10 mouse cellular contexts compared by ENCODE assay signal in genomic region chr2:163686233-163686632, GRCm38 (mm10). TPM values are rescaled to one million over a fixed set of nuclear protein-coding genes. Genes with fewer than 3 reads are reported as not detected.
A peak's percentile ranks its signal among the peaks of the same experiment; 100 is the strongest.
DNase-seq lines count a peak whose midpoint lies in the region; ATAC-seq and TF ChIP-seq lines count a peak whose summit lies in the region.
"Had no signal": no experiment of that assay in that cellular context is flagged by ENCODE, and none has a peak within 500 bp of the region (broad histone marks: within the 10 kb centered on the region; RNA-seq: fewer than 3 reads in every experiment).

No protein-coding gene starts in this region.

- H3K9me3 ChIP-seq in heart, embryonic 14.5 days (ENCODE audit: control insufficient read depth, low read length): no peaks in the 10 kb centered on the region
- H3K9me3 ChIP-seq in lung, embryonic 16.5 days (ENCODE audit: control insufficient read depth, low read length): no peaks in the 10 kb centered on the region
- H3K9me3 ChIP-seq in intestine, embryonic 15.5 days: no peaks in the 10 kb centered on the region
- H3K9me3 ChIP-seq in stomach, embryonic 14.5 days (ENCODE audit: control insufficient read depth, low read depth, low read length): no peaks in the 10 kb centered on the region

- intact Hi-C loops in heart, postnatal 36 days (cut with DNase I): no loop called here

- peak overlapping the region; percentile 96 to 99 for H3K27ac ChIP-seq in heart, embryonic 14.5 days (replicated peaks in 1 of 2; ENCODE audit: control insufficient read depth in 1 of 2, insufficient read depth in 1 of 2, low read depth in 2 of 2, low read length in 2 of 2)
- peak overlapping the region; percentile 84 for H3K27ac ChIP-seq in lung, embryonic 16.5 days (ENCODE audit: low read length)
- peak overlapping the region; percentile 62; the same call in 1 of the 2 replicates for H3K27ac ChIP-seq in intestine, embryonic 15.5 days
- H3K27ac ChIP-seq in stomach, embryonic 14.5 days (ENCODE audit: low read length): peak overlapping the region; percentile 78; the same call in 1 of the 2 replicates

- no peaks in the 10 kb centered on the region for H3K36me3 ChIP-seq in heart, embryonic 14.5 days (ENCODE audit: control insufficient read depth, insufficient read depth, low read length)
- H3K36me3 ChIP-seq in lung, embryonic 16.5 days (ENCODE audit: control insufficient read depth, insufficient read depth, low read length): no peaks in the 10 kb centered on the region
- H3K36me3 ChIP-seq in intestine, embryonic 15.5 days: no peaks in the 10 kb centered on the region
- no peaks in the 10 kb centered on the region for H3K36me3 ChIP-seq in stomach, embryonic 14.5 days (ENCODE audit: control insufficient read depth, insufficient read depth, low read length)

- peak overlapping the region; percentile 69 for H3K9ac ChIP-seq in heart, embryonic 14.5 days (ENCODE audit: low read length)
- no peak overlapping the region; the same call in 1 of the 2 replicates for H3K9ac ChIP-seq in lung, embryonic 16.5 days (ENCODE audit: low read length)
- H3K9ac ChIP-seq in intestine, embryonic 15.5 days: peak overlapping the region; percentile 10; the same call in 1 of the 2 replicates
- no peak overlapping the region for H3K9ac ChIP-seq in stomach, embryonic 14.5 days (replicated peaks; ENCODE audit: low read depth, low read length)

- 18% methylated on average over 5 of the region's 5 CpGs for WGBS in heart, embryonic 14.5 days
- WGBS in lung, embryonic 16.5 days: 50% methylated on average over 5 of the region's 5 CpGs
- 53% methylated on average over 5 of the region's 5 CpGs for WGBS in lung, adult 2 months
- WGBS in intestine, embryonic 15.5 days: 58% methylated on average over 5 of the region's 5 CpGs
- 63% methylated on average over 5 of the region's 5 CpGs for WGBS in stomach, embryonic 14.5 days

- no peak for TF ChIP-seq POLR2A in lung, adult 2 months (IDR thresholded peaks at IDR 0.05; ENCODE audit: borderline replicate concordance, extremely low read depth, low read depth, low read length)

- DNase-seq in heart, postnatal 36 days: no peak
- DNase-seq in lung, adult 2 months: no peak
- DNase-seq in urinary bladder, adult 18-20 months (ENCODE audit: low spot score in 2 of 2): no peak
- no peak for DNase-seq in adrenal gland, adult 8-10 months
- DNase-seq: adrenal gland, postnatal 10 days; thymus, postnatal 4 days had no signal

- no peak overlapping the region for H3K4me3 ChIP-seq in heart, embryonic 14.5 days (ENCODE audit: control insufficient read depth in 1 of 2, insufficient read depth in 1 of 2, low read depth in 1 of 2, low read length in 2 of 2)
- no peak overlapping the region for H3K4me3 ChIP-seq in lung, embryonic 16.5 days (ENCODE audit: low read length)
- no peak overlapping the region for H3K4me3 ChIP-seq in lung, adult 2 months (replicated peaks; ENCODE audit: extremely low read depth, low read depth, low read length)
- H3K4me3 ChIP-seq in intestine, embryonic 15.5 days (replicated peaks): no peak overlapping the region
- no peak overlapping the region for H3K4me3 ChIP-seq in stomach, embryonic 14.5 days (ENCODE audit: low read depth, low read length)

- H3K4me1 ChIP-seq in heart, embryonic 14.5 days (ENCODE audit: control insufficient read depth in 2 of 2, insufficient read depth in 2 of 2, low read length in 2 of 2): peaks cover 50 to 90% of the 10 kb centered on the region in 2 experiments
- peaks cover 31% of the 10 kb centered on the region for H3K4me1 ChIP-seq in lung, embryonic 16.5 days (replicated peaks; ENCODE audit: control insufficient read depth, insufficient read depth, low read length)
- peaks cover 27% of the 10 kb centered on the region for H3K4me1 ChIP-seq in lung, adult 2 months (ENCODE audit: control insufficient read depth, insufficient read depth, low read length)
- peaks cover 33% of the 10 kb centered on the region for H3K4me1 ChIP-seq in intestine, embryonic 15.5 days (replicated peaks)
- peaks cover 20% of the 10 kb centered on the region for H3K4me1 ChIP-seq in stomach, embryonic 14.5 days (ENCODE audit: control insufficient read depth, insufficient read depth, low read length)

- peak overlapping the region; percentile 50 for H3K4me2 ChIP-seq in heart, embryonic 14.5 days (ENCODE audit: low read length)
- H3K4me2 ChIP-seq in lung, embryonic 16.5 days (ENCODE audit: low read depth, low read length): peak overlapping the region; percentile 34
- H3K4me2 ChIP-seq in intestine, embryonic 15.5 days (replicated peaks): peak overlapping the region; percentile 26
- 0 out of 2 replicates have a peak overlapping the region, but pooled peaks have one; percentile 7 for H3K4me2 ChIP-seq in stomach, embryonic 14.5 days (replicated peaks; ENCODE audit: low read depth, low read length)

- no peaks in the 10 kb centered on the region for H3K27me3 ChIP-seq in heart, embryonic 14.5 days (ENCODE audit: control insufficient read depth, insufficient read depth, low read length)
- no peaks in the 10 kb centered on the region for H3K27me3 ChIP-seq in lung, embryonic 16.5 days (ENCODE audit: control insufficient read depth, insufficient read depth, low read depth, low read length)
- H3K27me3 ChIP-seq in intestine, embryonic 15.5 days (replicated peaks): no peaks in the 10 kb centered on the region
- no peaks in the 10 kb centered on the region for H3K27me3 ChIP-seq in stomach, embryonic 14.5 days (ENCODE audit: control insufficient read depth, insufficient read depth, low read length)

- ATAC-seq in heart, embryonic 14.5 days (ENCODE audit: insufficient number of reproducible peaks, insufficient read depth, low FRiP score, low read depth): no peak
- ATAC-seq in lung, embryonic 16.5 days (ENCODE audit: low read depth): peak; percentile 29
- ATAC-seq in intestine, embryonic 15.5 days: no peak
- no peak for ATAC-seq in stomach, embryonic 14.5 days (ENCODE audit: insufficient number of reproducible peaks, insufficient read depth, low FRiP score, low read depth)

- TF ChIP-seq CTCF in lung, adult 2 months (IDR thresholded peaks at IDR 0.05; ENCODE audit: insufficient read depth, low read length): no peak

RNA-seq across cellular contexts. Expression of gene Pkig, which starts 28.0 kb away (rescaled TPM):
- polyA plus RNA-seq in heart, embryonic 14.5 days (2014; fragmentation: Nextera tagmentation; extraction: Ambion mirVana): 324 and 359 TPM in 2 replicates
- 100 to 1,000 TPM; 221 to 229 TPM for total RNA-seq in heart, postnatal 36 days (2021)
- 133 and 134 TPM in 2 replicates for polyA plus RNA-seq in lung, embryonic 16.5 days (2015; fragmentation: Nextera tagmentation; extraction: Ambion mirVana)
- polyA plus RNA-seq in lung, adult 2 months (2012; rRNA removed): 167 and 180 TPM in 2 replicates
- polyA plus RNA-seq in intestine, embryonic 15.5 days (2015; fragmentation: Nextera tagmentation; extraction: Ambion mirVana): 113 and 122 TPM in 2 replicates
- 105 and 110 TPM in 2 replicates for polyA plus RNA-seq in stomach, embryonic 14.5 days (2014; fragmentation: Nextera tagmentation; extraction: Ambion mirVana)
- total RNA-seq in adrenal gland, adult 8-10 months (2022): 10 to 100 TPM; 37.6 to 60.4 (median 57.4) TPM

RNA-seq across cellular contexts. Expression of gene Serinc3, which starts 41.3 kb away (rescaled TPM):
- 76.5 and 79.0 TPM in 2 replicates for polyA plus RNA-seq in heart, embryonic 14.5 days (2014; fragmentation: Nextera tagmentation; extraction: Ambion mirVana)
- total RNA-seq in heart, postnatal 36 days (2021): 100 to 1,000 TPM; 316 to 421 TPM
- polyA plus RNA-seq in lung, embryonic 16.5 days (2015; fragmentation: Nextera tagmentation; extraction: Ambion mirVana): 71.5 and 72.8 TPM in 2 replicates
- 368 and 417 TPM in 2 replicates for polyA plus RNA-seq in lung, adult 2 months (2012; rRNA removed)
- polyA plus RNA-seq in intestine, embryonic 15.5 days (2015; fragmentation: Nextera tagmentation; extraction: Ambion mirVana): 45.3 and 47.1 TPM in 2 replicates
- 46.2 and 52.7 TPM in 2 replicates for polyA plus RNA-seq in stomach, embryonic 14.5 days (2014; fragmentation: Nextera tagmentation; extraction: Ambion mirVana)
- total RNA-seq in adrenal gland, adult 8-10 months (2022): 100 to 1,000 TPM; 566 to 814 (median 738) TPM

Comparison
In these comparisons a context has a peak if more than half of its experiments do, and no peak if none do; other contexts are left out.
1. H3K9ac ChIP-seq: peak in heart, embryonic 14.5 days (single experiment) and intestine, embryonic 15.5 days (single experiment); none in lung, embryonic 16.5 days (single experiment) and stomach, embryonic 14.5 days (single experiment).
2. Peak in every context shown above with its lines, with median percentiles within 50 percentile points of each other: H3K27ac ChIP-seq and H3K4me2 ChIP-seq.